Mouse (Mus musculus) brain, embryonic 14.5 days (tissue): Measurements from ENCODE around the gene Cox8a. TPM values are rescaled to one million over a fixed set of nuclear protein-coding genes. Genes with fewer than 3 reads are reported as not detected.

Experiments used
- DNase-seq: peaks from one replicate; pipeline ENCODE4 v3.0.0-alpha.2; 2011; ENCODE audit warnings: low read depth
- CTCF ChIP-seq: fragments of 200-500 bp; IDR thresholded peaks from 2 replicates; pipeline ENCODE4 v1.5.1; 2012; ENCODE audit warnings: inconsistent platforms, mild to moderate bottlenecking, moderate library complexity, borderline replicate concordance; ENCODE audit not compliant: insufficient read depth, insufficient read length; ENCODE audit errors: extremely low read depth
- POLR2A ChIP-seq: fragments of 200-500 bp; IDR thresholded peaks from 2 replicates; pipeline ENCODE4 v1.6.1; 2012; ENCODE audit warnings: mild to moderate bottlenecking, inconsistent platforms, borderline replicate concordance; ENCODE audit not compliant: poor library complexity, insufficient read depth, insufficient read length, severe bottlenecking; ENCODE audit errors: extremely low read depth
- polyA plus RNA-seq: library from polyadenylated mRNA; depleted of rRNA; stranded (reverse); fragments of >200 nt; gene quantifications from 2 replicates; pipeline ENCODE4 v1.2.3, GENCODE M21; 2012

Gene Cox8a
- polyA plus RNA-seq, 1 experiment, result 458 TPM

DNA sequence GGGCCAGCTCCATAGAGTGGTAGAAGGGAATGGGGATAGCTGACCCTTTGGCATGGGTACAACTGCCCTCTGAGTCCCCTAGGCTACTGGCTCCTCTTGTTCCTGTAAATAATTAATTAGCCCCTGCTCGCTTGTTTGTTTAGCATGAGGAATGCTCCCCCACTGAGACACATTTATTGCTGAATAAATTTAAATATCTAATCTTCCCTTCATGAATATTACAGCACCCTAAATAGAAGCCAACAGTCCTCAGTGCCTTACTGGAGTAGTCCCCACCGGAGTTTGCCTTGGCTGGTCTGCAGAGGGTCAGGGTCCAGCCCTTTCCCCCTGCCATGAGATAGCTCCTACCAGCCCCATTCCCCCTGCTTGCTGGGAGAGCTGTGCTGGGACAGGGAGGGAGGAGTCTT, 24.9 kb downstream of the Cox8a start:
- no peak for TF ChIP-seq POLR2A
- TF ChIP-seq CTCF, result no peak
- DNase-seq, result peak; percentile 75

DNA sequence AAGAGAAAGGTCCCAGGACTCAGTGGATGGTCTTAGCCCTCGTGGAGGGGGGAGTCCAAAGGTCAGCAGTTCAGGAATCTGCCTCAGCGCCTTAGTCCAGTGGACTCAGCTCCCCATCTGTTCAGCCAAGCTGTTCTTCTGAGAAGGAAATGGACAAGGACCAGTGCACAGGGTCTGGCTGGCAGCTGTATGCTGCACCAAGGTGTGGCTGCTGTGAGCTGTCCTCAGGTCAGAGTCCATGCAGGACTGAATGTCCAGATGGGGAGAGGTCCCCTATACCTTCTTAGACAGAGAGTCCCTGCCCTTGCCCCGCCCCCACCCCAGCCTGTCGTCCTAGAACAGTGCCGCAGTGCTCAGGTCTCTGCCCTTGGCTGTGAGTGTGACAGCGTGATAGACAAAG, 25.8 kb downstream of the Cox8a start:
- no peak for DNase-seq

DNA sequence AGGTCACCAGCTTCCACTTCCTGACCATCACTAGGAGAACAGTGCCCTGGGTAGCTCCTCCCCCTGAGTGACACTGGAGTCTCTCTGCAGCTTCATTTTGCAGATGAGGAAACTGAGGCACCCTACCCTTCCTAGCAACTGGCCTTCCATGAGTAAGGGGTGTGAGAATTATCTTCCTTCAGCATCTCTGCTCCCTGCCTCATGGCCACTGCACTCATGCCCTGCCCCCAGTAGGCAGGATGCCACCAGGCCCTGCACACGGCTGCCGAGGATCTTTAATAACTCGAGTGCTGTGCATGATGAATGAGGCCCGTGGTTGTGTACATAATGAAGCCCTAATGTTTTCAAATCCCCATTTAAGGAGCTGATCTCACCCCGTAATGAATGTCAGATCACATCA, 26.4 kb downstream of the Cox8a start:
- no peak for TF ChIP-seq POLR2A
- no peak for TF ChIP-seq CTCF
- DNase-seq, result no peak

More for the DNA sequence above, 25.8 kb downstream of the Cox8a start:
- TF ChIP-seq POLR2A (no peak), CTCF (no peak)

DNA sequence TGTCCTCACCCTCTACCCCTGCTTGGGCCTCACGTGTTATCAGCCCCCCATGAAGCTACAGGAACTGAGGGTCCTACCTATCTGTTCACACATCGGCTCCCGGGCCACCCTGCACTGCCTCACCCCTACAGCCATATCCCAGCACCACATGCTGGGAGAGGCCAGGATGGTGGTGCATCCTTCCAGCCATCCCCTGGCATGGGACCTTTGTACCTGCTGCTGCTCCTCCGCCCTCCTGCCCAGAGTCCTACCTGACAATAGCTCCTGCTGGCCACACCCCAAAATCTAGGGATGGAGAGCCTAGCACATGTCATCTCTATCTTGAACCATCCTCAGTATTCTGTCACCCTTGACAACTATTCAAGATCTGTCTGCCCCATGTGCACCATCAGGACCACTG, 28.4 kb downstream of the Cox8a start:
- no peak for DNase-seq
- no peak for TF ChIP-seq CTCF
- no peak for TF ChIP-seq POLR2A

DNA sequence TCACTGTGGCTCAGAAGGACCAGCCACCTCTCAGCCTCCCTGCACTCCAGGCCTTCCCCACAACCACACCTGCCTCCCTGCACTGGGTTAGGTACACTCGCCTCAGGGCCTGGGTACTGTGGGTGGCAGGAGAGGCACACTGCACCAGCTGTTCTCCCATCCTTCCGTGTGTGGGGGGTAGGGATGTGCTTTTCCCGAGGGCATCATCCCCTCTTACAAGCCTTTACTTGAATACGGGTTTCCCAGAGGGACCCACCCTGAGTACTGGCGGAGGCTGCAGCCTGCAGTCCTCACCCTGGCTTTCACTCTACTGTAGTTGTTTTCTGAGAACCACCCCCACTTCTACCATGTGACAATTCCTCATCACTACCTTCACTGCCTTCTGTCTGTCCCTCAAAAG, 30.3 kb downstream of the Cox8a start:
- TF ChIP-seq POLR2A (no peak), CTCF (no peak)
- no peak for DNase-seq

DNA sequence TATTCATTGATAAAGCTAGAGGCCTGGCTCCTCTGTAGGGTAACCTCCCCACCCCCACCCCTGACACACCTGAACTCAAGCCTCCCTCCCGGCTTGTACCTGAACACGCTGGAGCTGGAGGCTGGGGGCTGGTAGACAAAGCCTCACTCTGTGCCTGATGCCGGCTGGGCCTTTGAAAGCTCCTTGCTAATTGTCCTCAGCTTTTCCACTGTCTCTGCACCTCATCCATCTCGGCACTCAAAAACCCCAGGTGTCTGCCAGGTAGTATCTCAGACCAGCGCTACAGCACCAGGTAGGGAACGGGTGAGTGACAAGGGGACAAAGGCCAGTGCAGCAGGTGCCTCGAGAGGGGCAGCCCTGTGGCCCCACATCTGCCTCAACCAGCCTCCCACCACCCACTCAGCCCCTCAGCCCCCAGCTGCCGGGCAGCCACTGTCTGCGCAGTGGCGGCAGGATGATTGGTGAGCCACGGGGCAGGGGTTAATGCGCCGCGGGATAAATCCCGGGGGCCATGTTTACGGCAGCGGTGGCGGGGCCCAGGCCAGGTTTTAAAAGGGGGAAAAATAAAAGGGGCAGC, 31.6 kb downstream of the Cox8a start:
- TF ChIP-seq CTCF (no peak), POLR2A (no peak)
- DNase-seq, result no peak

DNA sequence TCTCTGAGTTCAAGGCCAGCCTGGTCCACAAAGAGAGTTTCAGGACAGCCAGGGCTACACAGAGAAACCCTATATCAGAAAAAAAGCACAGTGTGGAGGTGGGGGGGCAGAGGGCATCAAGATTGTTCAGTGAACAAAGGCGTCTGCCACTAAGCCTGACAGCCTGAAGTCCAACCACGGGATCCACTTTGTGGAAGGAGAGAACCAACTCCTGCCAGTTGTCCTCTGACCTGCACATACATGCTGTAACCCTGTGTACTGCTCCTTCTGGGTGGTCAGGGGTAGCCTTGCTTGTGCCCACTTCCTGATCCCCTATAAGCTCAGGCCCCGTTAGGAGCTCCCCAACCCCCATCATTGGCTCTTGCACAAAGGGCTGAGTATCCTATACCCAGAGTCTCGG, 32.4 kb downstream of the Cox8a start:
- TF ChIP-seq CTCF, result no peak
- no peak for TF ChIP-seq POLR2A
- no peak for DNase-seq

DNA sequence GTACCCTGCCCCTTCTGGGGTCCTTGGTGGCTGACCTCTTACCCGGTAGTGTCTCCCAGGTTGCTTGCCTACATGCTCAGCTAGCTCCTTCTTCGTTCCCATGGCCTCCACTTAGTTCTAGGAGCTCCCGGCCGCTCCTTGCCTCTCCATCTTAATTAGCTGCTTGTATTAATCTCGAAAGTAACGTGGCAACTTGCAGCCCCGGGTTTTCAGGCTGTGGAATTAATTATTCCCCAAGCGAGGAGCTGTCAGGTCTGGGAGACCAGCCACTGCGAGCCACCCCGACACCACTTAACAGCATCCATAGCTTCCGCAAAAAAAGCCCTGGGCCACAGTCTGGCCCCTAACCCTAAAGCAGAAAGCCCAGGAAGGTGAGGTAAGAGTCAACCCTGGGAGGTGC, 34.0 kb downstream of the Cox8a start:
- TF ChIP-seq POLR2A (no peak), CTCF (no peak)
- DNase-seq, result peak; percentile 76

DNA sequence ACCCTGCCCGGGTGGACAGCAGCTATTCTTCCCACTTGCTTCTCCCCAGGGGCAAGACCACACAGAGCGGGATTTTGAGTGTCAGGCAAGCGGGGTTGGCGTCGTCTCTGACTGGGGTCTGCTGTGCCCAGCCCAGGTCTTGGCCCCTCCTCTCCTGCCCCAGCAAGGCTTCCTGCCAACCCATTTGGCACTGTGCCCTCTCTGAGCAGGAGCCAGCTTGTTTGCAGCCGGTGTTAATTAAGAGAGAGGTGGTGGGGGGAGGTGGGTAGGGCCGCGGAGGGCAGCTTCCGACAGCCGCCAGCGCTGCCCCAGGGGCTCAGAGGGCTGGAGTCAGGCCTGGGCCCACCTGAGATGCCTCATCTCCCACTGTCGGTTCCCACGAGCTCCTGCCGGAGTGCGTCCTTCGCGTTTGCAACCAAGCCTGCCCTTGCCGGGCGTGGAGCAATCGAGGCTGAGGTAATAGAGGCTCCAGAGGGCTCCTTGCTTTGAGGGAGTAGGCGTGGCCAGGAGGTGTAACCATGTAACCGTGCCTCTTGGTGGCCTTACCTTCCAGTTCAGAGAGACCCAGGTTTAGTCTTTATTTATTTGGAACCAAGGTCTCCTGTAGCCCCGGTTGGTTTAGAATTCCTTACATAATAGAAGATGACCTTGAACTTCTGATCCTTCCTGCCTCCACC, 35.0 kb downstream of the Cox8a start:
- TF ChIP-seq POLR2A, result no peak
- TF ChIP-seq CTCF, result no peak
- peak; percentile 97 for DNase-seq

DNA sequence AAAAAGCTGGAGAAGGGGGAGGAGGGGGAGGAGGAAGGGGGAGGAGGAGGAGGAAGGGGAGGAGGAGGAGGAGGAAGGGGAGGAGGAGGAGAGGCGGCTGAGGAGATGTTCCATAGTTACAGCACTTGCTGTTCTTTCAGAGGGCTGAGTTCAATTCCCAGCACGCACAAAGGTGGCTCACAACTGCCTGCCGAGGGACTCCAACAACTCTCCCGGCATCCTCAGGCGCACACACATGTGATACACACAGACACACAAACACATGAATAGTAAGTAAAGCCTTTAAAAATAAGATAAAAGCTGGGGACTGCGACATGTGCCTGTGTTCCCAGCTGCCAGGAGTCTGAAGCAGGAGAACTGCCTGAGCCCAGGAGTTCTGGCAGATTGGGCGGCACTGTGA, 35.9 kb downstream of the Cox8a start:
- TF ChIP-seq CTCF (no peak), POLR2A (no peak)
- peak; percentile 58 for DNase-seq

DNA sequence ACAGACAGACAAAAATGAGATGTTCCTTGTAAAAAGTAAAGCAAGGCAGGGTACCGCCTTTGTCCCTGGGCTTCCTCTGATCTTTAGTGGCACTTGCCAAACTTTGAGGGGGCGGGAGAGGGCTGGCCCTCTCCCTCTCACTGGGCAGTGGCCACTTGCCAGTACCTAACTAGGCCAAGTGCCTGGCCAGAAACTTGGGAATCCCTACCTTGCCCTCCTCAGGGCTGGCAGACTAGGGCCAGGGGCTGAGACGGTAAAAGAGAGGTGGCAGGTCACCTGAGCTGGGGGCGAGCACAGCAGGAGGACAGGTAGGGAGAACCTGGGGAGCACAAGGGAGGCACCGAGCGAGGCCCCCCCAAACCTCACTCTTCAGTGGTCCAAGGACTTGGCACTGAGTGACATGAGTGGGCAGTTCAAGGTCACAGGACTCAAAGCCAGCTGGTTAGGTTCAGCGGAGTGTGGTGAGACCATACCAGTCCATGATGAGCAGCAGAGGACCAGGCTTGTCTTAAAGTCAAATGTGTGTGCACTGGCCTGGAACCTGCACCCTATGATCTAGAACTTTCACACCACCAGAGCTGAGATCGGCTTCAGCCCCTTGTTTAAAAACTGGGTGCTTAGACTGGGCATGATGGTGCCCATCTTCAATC, 36.5 kb downstream of the Cox8a start:
- TF ChIP-seq POLR2A, result no peak
- no peak for TF ChIP-seq CTCF
- DNase-seq, result peak; percentile 59
